18 mouse cellular contexts compared by ENCODE assay signal in the genomic region with DNA sequence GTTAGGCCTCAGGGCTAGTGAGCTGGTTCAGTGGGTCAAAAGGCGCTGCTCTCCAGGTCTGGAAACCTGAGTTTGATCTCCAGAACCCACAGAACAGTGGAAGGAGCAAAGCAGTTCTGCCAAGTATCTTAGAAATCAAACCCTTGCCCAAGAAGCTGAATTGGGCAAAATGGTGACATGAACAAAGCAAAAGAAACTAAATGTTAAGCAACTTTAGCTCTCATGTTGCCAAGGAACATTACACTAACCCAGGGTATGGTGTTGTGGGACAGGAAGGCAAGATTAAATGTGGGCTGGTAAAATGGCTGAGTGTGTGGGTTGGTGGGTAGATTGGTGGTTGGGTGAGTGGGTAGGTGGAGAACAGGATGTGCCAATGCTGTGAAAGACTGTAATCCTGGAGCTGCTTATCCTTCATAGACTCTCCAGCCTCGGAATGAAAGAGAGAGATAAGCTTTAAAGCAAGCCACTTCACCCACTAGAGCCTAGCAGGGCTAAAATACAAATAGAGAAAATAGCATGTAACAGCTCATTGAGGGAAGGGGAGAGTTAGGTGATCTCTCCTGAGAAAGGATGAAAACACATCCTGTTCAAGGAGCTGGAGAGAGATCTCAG.
"Had no signal": no experiment of that assay in that cellular context is flagged by ENCODE, and none has a peak within 500 bp of the region (broad histone marks: within the 10 kb centered on the region; RNA-seq: fewer than 3 reads in every experiment).

No protein-coding gene starts in this region.

- H3K4me2 ChIP-seq: limb, embryonic 12.5 days; liver, embryonic 13.5 days; lung, embryonic 15.5 days; neural tube, embryonic 15.5 days had no signal

- H3K4me1 ChIP-seq: limb, embryonic 12.5 days; liver, embryonic 13.5 days; lung, embryonic 15.5 days; neural tube, embryonic 15.5 days had no signal

- H3K9ac ChIP-seq: limb, embryonic 12.5 days; liver, embryonic 13.5 days; liver, postnatal 0 days; lung, embryonic 15.5 days; neural tube, embryonic 15.5 days had no signal

- H3K9me3 ChIP-seq: limb, embryonic 12.5 days; liver, embryonic 13.5 days; lung, embryonic 15.5 days; neural tube, embryonic 15.5 days had no signal

- H3K27ac ChIP-seq: kidney, postnatal 0 days; limb, embryonic 12.5 days; liver, embryonic 13.5 days; lung, embryonic 15.5 days; macrophage; neural tube, embryonic 15.5 days had no signal

- H3K27me3 ChIP-seq: limb, embryonic 12.5 days; liver, embryonic 13.5 days; lung, embryonic 15.5 days; neural tube, embryonic 15.5 days had no signal

- H3K4me3 ChIP-seq: limb, embryonic 12.5 days; liver, embryonic 13.5 days; lung, embryonic 15.5 days; myocyte; neural tube, embryonic 15.5 days had no signal

- ATAC-seq: liver, postnatal 0 days had no signal

- DNase-seq: kidney, adult 11 months; kidney, adult 9 months; kidney, postnatal 36 days; layer of hippocampus, adult 9-11 months; layer of hippocampus, postnatal 36 days; liver; liver, embryonic 13.5 days; liver, postnatal 0 days; lung, postnatal 14 days; midbrain, embryonic 14.5 days; right cerebral cortex, postnatal 4 days; thymus, postnatal 4 days had no signal
